Mouse (Mus musculus) midbrain, embryonic 13.5 days (tissue): ENCODE measurements around the gene Tcte1. TPM values are rescaled to one million over a fixed set of nuclear protein-coding genes. Genes with fewer than 3 reads are reported as not detected.

Source experiments
- ATAC-seq: fragments of 200-750 bp; cut with Nextera tagmentation; 2 replicates; pipeline ENCODE4 v1.8.0; 2017; ENCODE audit warnings: mild to moderate bottlenecking, moderate TSS enrichment, moderate library complexity
- H3K27ac ChIP-seq: fragments of 300-500 bp; sonication (generic); 2 replicates; pipeline ENCODE4 v1.5.1; 2015; ENCODE audit warnings: inconsistent platforms, mild to moderate bottlenecking, moderate library complexity
- H3K27me3 ChIP-seq: fragments of 300-500 bp; sonication (generic); 2 replicates; pipeline ENCODE4 v1.6.1; 2015; ENCODE audit warnings: mild to moderate bottlenecking, inconsistent platforms
- H3K36me3 ChIP-seq: fragments of 300-500 bp; sonication (generic); 2 replicates; pipeline ENCODE4 v1.6.1; 2015; ENCODE audit warnings: mild to moderate bottlenecking, inconsistent platforms
- H3K4me1 ChIP-seq: fragments of 300-500 bp; sonication (generic); replicated peaks from 2 replicates; pipeline ENCODE4 v1.6.1; 2015; ENCODE audit warnings: inconsistent platforms
- H3K4me2 ChIP-seq: fragments of 300-500 bp; sonication (generic); replicated peaks from 2 replicates; pipeline ENCODE4 v1.6.1; 2015; ENCODE audit warnings: moderate library complexity, mild to moderate bottlenecking, inconsistent platforms
- H3K4me3 ChIP-seq: fragments of 300-500 bp; sonication (generic); replicated peaks from 2 replicates; pipeline ENCODE4 v1.5.1; 2015; ENCODE audit warnings: mild to moderate bottlenecking, inconsistent platforms
- H3K9ac ChIP-seq: fragments of 300-500 bp; sonication (generic); replicated peaks from 2 replicates; pipeline ENCODE4 v1.6.1; 2015; ENCODE audit warnings: mild to moderate bottlenecking, inconsistent platforms
- H3K9me3 ChIP-seq: fragments of 300-500 bp; sonication (generic); 2 replicates; pipeline ENCODE4 v1.6.1; 2016; ENCODE audit warnings: mild to moderate bottlenecking, inconsistent platforms
- WGBS: fragments of 180-500 bp; shearing (Covaris S2); methylation state at CpG from one replicate; pipeline ENCODE4 v1.1.7; 2015; 5-methylcytosine and 5-hydroxymethylcytosine counted together
- polyA plus RNA-seq: library from polyadenylated mRNA; unstranded; fragments of >200 nt; fragmentation: Nextera tagmentation; extraction: Ambion mirVana; gene quantifications from 2 replicates; pipeline ENCODE4 v1.2.1, GENCODE M21; 2015

The Tcte1 gene
- polyA plus RNA-seq, 1 experiment from 2014 or later, result 2.6 TPM

DNA sequence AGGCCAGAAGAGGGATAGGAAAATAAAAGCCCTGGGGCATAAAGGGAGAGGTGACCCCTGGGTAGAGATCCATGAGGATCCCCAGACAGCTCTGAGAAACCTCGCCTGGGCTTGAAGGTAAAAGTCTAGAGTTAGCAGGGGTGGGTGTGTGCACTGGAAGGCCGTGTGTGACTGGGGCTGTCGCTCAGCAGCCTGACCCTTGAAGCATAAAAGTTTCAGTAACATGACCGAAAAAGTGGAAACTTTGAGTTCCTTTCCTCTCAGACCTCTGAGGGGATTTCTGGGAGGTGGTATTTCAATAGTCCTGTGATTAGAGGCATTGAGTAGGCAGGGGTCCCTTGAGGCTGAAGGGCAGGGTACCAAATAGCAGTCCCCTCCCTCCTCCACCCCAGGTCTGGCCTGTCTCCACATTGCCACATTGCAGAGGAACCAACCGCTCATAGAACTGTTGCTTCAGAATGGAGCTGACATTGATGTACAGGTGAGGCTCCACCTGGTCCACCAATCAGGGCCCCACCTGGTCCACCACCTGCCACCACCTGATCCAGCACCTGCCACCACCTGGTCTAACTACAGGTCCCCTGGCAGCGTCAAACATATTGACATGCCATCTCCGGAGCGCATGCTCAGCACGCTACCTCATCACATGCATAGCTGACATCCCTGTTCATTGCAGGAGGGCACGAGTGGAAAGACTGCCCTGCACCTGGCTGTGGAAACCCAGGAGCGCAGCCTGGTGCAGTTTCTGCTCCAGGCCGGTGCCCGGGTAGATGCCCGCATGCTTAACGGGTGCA is 36.7 kb downstream of the Tcte1 start:
- no peak overlapping the region for H3K4me2 ChIP-seq

DNA sequence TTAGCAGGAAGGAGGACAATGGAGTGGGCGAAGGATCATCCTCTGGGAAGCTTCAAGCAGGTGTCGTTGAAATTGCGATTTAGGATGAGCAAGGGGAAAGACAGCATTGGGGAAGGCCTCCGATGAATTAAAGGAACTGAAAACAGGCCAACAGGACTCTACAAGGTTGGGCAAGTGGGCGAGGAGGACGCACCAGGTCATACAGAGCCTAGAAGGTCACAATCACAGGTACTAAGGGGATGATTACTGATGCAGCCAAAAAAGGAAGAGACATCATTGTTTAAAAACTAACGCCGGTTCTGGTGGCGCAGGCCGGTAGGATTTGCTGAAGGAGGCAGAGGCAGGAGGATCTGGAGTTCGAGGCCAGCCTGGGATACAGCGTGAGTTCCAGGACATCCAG is 40.0 kb downstream of the Tcte1 start:
- H3K4me2 ChIP-seq, result peak overlapping the region; percentile 99; the same call in 1 of the 2 replicates

More for the DNA sequence above, 36.7 kb downstream of the Tcte1 start:
- Histone ChIP-seq H3K4me1 (peaks cover 29% of the 10 kb centered on the region), H3K36me3 (no peaks in the 10 kb centered on the region), H3K9me3 (no peaks in the 10 kb centered on the region), H3K27me3 (peaks cover 12% of the 10 kb centered on the region), H3K27ac (no peak overlapping the region), H3K9ac (no peak overlapping the region), H3K4me3 (no peak overlapping the region)
- 88% methylated on average over 15 of the region's 15 CpGs for WGBS
- no peak for ATAC-seq

DNA sequence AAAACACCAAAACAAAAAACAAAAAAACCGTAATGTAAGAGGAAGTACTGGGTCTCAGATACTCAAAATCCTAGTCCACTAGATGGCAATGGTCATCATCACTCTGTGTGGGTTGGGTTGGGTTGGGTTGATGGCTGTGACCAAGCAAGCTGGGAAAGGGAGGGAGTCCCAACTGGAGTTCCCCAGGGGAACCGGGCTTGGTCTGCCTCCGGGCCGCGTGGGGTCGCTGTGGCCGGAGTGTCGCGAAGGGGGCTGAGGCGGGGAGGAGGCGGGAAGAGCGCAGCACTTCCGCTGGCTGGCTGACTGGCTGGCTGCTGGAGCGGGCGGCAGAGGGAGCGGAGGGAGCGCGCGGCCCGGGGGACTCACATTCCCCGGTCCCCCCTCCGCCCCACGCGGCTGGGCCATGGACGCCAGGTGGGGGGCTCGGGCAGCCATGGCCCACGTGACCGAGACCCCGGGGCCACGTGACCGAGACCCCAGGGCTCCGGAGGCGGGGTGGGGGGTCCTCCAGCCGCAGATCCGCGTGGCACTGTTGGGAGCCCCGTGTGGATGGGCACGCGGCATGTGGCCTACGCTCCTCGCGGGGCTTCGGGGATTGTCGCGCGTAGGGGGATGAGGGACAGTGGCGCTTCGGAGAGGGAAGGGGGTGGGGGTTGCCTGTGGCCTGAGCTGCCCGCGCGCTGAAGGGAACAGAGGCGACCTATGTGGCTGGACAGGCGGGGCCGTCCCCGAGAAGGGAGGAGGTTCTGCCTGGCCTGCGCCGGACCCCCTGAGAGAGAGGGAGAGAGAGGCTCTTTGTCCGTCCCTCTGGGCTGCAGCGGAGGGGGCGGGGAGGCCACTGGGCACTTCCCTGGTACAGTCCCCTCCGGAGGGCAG is 40.7 kb downstream of the Tcte1 start, which contains the start of gene Slc35b2:
TSS of gene Slc35b2 (plus strand) at position 220 of the 876 bp plus-strand sequence.
- under 1% methylated on average over 58 of the region's 61 CpGs for WGBS
- Histone ChIP-seq H3K36me3 (peaks cover 35% of the 10 kb centered on the region), H3K4me3 (peak within 1 kb of the TSS; percentile 56), H3K9ac (peak within 1 kb of the TSS; percentile 76), H3K27me3 (no peaks in the 10 kb centered on the region), H3K4me2 (peak within 1 kb of the TSS; percentile 99), H3K9me3 (no peaks in the 10 kb centered on the region), H3K4me1 (peaks cover 43% of the 10 kb centered on the region), H3K27ac (peak within 1 kb of the TSS; percentile 85)
- ATAC-seq, result peak; percentile 86

More for the DNA sequence above, 40.0 kb downstream of the Tcte1 start:
- no peak overlapping the region for H3K27ac ChIP-seq
- WGBS, result 78% methylated on average over 12 of the region's 12 CpGs
- no peak for ATAC-seq
- no peaks in the 10 kb centered on the region for H3K27me3 ChIP-seq
- H3K4me1 ChIP-seq, result peaks cover 36% of the 10 kb centered on the region
- H3K9me3 ChIP-seq, result no peaks in the 10 kb centered on the region
- H3K9ac ChIP-seq, result no peak overlapping the region
- peaks cover 28% of the 10 kb centered on the region for H3K36me3 ChIP-seq
- H3K4me3 ChIP-seq, result no peak overlapping the region

- 9% methylated on average over 18 of the region's 18 CpGs for WGBS
These were observed 41.4 kb downstream of the Tcte1 start for GRCm38 (mm10) chr17:45564531-45565084.

DNA sequence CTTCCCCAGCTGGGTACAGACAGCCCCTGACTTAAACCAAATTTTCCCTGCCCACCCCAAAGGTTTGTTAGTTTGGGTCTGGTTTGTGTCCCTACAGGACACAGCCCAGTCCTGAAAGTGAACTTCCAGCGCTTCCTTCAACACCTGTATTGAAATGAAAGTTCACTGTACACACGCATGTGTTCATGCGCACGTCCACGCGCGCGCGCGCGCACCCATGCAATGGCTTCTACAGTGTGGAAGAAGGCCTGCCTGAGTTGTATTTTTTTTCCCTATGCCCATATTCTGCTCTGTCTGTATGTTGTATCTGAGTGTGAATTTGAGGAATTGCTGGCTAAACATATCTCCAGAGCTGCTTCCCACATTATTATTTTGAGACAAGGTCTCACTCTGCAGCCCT is 41.9 kb downstream of the Tcte1 start:
- 96% methylated on average over 11 of the region's 11 CpGs for WGBS
- H3K27ac ChIP-seq, result peak overlapping the region; percentile 85
- H3K4me1 ChIP-seq, result peaks cover 54% of the 10 kb centered on the region
- H3K9me3 ChIP-seq, result no peaks in the 10 kb centered on the region
- no peaks in the 10 kb centered on the region for H3K27me3 ChIP-seq
- no peak for ATAC-seq
- peak overlapping the region; percentile 99 for H3K4me2 ChIP-seq
- peak overlapping the region; percentile 56 for H3K4me3 ChIP-seq
- H3K9ac ChIP-seq, result peak overlapping the region; percentile 76
- peaks cover 47% of the 10 kb centered on the region for H3K36me3 ChIP-seq

More at GRCm38 (mm10) chr17:45564531-45565084, 41.4 kb downstream of the Tcte1 start:
- Histone ChIP-seq H3K4me1 (peaks cover 49% of the 10 kb centered on the region), H3K27me3 (no peaks in the 10 kb centered on the region), H3K4me2 (peak overlapping the region; percentile 99), H3K4me3 (peak overlapping the region; percentile 56), H3K9me3 (no peaks in the 10 kb centered on the region), H3K36me3 (peaks cover 42% of the 10 kb centered on the region), H3K27ac (peak overlapping the region; percentile 85), H3K9ac (peak overlapping the region; percentile 76)
- ATAC-seq, result no peak; the same call in 1 of the 2 replicates

- H3K4me3 ChIP-seq, result no peak overlapping the region
- H3K4me2 ChIP-seq, result no peak overlapping the region
- H3K27ac ChIP-seq, result 0 out of 2 replicates have a peak overlapping the region, but pooled peaks have one; percentile 30
- H3K4me1 ChIP-seq, result peaks cover 63% of the 10 kb centered on the region
- WGBS, result 91% methylated on average over 1 of the region's 1 CpGs
- no peaks in the 10 kb centered on the region for H3K9me3 ChIP-seq
- H3K27me3 ChIP-seq, result no peaks in the 10 kb centered on the region
- peaks cover 56% of the 10 kb centered on the region for H3K36me3 ChIP-seq
- H3K9ac ChIP-seq, result no peak overlapping the region
- ATAC-seq, result no peak
These were observed 42.8 kb downstream of the Tcte1 start for GRCm38 (mm10) chr17:45566031-45566359.

DNA sequence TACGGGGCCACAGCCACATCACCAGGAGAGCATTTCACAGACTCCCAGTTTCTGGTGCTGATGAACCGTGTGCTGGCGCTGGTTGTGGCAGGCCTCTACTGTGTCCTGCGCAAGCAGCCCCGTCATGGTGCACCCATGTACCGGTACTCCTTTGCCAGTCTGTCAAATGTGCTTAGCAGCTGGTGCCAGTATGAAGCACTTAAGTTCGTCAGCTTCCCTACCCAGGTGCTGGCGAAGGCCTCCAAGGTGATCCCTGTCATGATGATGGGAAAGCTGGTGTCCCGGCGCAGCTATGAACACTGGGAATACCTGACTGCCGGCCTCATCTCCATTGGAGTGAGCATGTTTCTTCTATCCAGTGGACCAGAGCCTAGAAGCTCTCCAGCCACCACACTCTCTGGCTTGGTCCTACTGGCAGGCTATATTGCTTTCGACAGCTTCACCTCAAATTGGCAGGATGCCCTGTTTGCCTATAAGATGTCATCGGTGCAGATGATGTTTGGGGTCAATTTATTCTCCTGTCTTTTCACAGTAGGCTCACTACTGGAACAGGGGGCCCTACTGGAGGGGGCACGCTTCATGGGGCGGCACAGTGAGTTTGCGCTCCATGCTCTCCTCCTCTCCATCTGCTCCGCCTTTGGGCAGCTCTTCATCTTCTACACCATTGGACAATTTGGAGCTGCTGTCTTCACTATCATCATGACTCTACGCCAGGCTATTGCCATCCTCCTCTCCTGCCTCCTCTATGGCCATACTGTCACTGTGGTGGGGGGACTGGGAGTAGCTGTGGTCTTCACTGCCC is 43.3 kb downstream of the Tcte1 start:
- H3K4me3 ChIP-seq, result 0 out of 2 replicates have a peak overlapping the region, but pooled peaks have one; percentile 2
- H3K4me2 ChIP-seq, result no peak overlapping the region
- H3K9ac ChIP-seq, result no peak overlapping the region
- no peaks in the 10 kb centered on the region for H3K27me3 ChIP-seq
- peaks cover 61% of the 10 kb centered on the region for H3K36me3 ChIP-seq
- 73% methylated on average over 18 of the region's 18 CpGs for WGBS
- ATAC-seq, result no peak
- peaks cover 69% of the 10 kb centered on the region for H3K4me1 ChIP-seq
- H3K27ac ChIP-seq, result peak overlapping the region; percentile 57
- H3K9me3 ChIP-seq, result no peaks in the 10 kb centered on the region

DNA sequence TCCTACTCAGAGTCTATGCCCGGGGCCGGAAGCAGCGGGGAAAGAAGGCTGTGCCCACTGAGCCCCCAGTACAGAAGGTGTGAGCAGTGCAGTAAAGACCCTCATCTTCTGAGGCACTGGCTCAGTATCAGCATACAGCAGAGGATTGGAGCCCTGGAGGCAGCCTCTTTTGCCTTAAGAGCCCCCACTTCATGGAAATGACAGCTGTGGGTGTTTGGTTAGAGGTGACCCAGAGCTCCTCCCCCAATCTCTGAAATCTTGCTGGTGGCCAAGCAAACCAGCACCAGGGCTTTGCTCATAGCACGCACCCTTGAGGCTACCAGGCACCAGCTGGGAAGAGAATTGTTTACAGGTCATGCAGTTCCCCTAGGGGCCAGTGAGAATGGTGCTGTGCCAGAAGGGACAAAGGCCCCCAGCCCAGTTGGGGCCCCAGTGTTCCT is 43.9 kb downstream of the Tcte1 start:
- no peak overlapping the region for H3K4me3 ChIP-seq
- H3K9ac ChIP-seq, result no peak overlapping the region
- WGBS, result 31% methylated on average over 4 of the region's 4 CpGs
- H3K27ac ChIP-seq, result peak overlapping the region; percentile 57
- peaks cover 63% of the 10 kb centered on the region for H3K36me3 ChIP-seq
- no peaks in the 10 kb centered on the region for H3K27me3 ChIP-seq
- no peaks in the 10 kb centered on the region for H3K9me3 ChIP-seq
- peaks cover 74% of the 10 kb centered on the region for H3K4me1 ChIP-seq
- H3K4me2 ChIP-seq, result no peak overlapping the region
- ATAC-seq, result no peak

DNA sequence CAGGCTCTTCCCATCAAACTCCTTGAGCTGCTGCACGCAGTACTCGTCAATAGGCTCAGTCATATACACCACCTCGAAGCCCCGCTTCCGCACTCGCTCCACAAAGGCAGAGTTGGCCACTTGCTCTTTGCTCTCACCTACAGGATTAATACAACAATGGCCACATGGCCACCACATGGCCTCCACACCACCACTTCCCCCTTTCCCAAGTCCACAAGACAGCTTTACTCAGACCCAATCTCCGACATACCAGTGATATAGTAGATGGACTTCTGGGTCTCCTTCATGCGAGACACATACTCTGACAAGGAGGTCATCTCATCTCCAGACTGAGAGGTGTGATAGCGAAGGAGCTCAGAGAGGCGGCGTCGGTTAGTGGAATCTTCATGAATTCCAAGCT is 45.8 kb downstream of the Tcte1 start:
- Histone ChIP-seq H3K4me3 (no peak overlapping the region), H3K36me3 (peaks cover 63% of the 10 kb centered on the region), H3K9ac (no peak overlapping the region), H3K27ac (no peak overlapping the region), H3K4me1 (peaks cover 74% of the 10 kb centered on the region), H3K9me3 (no peaks in the 10 kb centered on the region), H3K4me2 (no peak overlapping the region), H3K27me3 (no peaks in the 10 kb centered on the region)
- 91% methylated on average over 12 of the region's 12 CpGs for WGBS
- ATAC-seq, result no peak

- Histone ChIP-seq H3K36me3 (peaks cover 63% of the 10 kb centered on the region), H3K4me1 (peaks cover 76% of the 10 kb centered on the region), H3K9ac (no peak overlapping the region), H3K27ac (0 out of 2 replicates have a peak overlapping the region, but pooled peaks have one; percentile 14), H3K9me3 (no peaks in the 10 kb centered on the region), H3K4me3 (no peak overlapping the region), H3K27me3 (no peaks in the 10 kb centered on the region), H3K4me2 (no peak overlapping the region)
- no peak for ATAC-seq
- WGBS, result 85% methylated on average over 4 of the region's 4 CpGs
These were observed 46.8 kb downstream of the Tcte1 start for GRCm38 (mm10) chr17:45569999-45570398.
